Mouse (Mus musculus) kidney, postnatal 10 days (tissue): Measurements from ENCODE around the gene Myrip.
"Not testable (repeated sequence)": the region's sequence is repeated elsewhere in the genome, so short reads cannot be mapped to it uniquely, and the experiment has no call there.

Experiments used
- DNase-seq: peaks from one replicate; pipeline ENCODE4 v3.0.0; 2021; ENCODE audit warnings: mixed read lengths

Gene Myrip

GRCm38 (mm10) chr9:120301213-120301612 lies at the start of gene Myrip:
Myrip (plus strand) TSS chr9:120301513.
- not testable (repeated sequence) for DNase-seq

- peak; percentile 50 for DNase-seq
These were observed 41.5 kb upstream of the Myrip start for GRCm38 (mm10) chr9:120259805-120260204.

- DNase-seq, result no peak
These were observed 37.3 kb upstream of the Myrip start for GRCm38 (mm10) chr9:120263994-120264393.

DNA sequence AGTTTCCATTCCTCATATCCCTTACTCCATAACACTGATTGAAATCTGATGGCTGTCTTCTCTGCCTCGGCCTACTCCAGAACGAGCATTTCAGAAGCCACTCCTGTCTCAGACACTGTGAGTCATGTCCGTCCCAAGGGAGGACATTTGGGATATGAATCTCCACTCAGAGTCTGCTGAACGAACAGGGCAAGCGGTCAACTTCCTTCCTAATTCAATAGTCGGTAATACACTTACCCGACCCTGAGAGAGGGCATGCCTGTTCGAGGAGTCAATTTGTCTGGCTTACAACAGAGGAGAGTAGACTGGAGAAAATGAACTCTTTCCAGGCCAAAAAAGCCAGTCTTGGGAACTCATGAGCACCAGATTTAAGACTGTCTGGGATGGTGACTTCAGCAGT lies 28.2 kb upstream of the Myrip start:
- peak; percentile 46 for DNase-seq

DNA sequence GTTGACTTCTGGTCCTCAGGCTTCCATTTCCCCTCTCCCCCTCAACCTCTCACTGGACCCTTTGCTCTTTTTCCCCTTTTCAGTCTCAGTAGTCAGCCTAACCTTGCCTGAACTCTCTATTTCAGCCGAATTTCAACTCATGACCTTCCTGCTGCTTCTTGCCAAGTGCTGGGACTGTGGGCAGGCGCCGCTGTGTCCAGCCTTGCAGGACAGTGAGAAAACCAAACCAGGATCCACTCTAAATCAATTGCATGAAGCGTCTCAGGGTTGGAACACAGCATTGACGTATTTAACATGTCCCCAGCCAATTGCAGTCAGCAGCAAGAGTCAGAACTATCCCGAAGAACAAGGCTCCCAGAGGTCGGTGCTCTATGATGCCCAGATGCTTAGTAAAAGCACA lies 26.1 kb upstream of the Myrip start:
- DNase-seq, result peak; percentile 39

- no peak for DNase-seq
These were observed 20.2 kb upstream of the Myrip start for GRCm38 (mm10) chr9:120281147-120281546.

DNA sequence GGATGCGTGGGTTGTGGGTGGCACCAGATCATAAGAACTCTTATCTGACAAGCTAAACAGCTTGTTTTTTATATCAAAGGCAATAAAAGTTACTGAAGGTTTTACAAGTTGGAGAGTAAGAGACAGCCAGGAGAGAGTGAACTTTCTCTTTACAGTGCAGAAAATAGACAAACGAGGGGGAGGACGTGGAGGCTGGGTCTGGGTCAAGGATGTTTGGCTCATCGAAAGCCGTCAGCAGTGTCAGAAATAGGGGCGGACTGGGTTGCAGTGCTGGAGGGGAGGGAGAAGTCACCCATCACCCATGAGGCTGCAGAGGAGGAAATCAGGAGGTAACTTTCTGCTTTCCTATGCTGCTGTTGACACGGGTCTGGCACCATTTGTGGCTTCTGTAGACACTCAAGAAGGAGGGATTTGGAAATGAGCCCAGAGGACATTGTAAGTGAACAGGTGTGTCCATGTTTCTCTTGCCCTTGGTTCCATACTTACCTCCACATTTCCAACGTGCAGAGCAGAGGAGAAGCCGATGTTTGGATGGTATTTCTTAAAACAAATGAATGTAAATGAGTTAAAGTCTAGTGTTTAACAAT lies 18.8 kb upstream of the Myrip start:
- no peak for DNase-seq

DNA sequence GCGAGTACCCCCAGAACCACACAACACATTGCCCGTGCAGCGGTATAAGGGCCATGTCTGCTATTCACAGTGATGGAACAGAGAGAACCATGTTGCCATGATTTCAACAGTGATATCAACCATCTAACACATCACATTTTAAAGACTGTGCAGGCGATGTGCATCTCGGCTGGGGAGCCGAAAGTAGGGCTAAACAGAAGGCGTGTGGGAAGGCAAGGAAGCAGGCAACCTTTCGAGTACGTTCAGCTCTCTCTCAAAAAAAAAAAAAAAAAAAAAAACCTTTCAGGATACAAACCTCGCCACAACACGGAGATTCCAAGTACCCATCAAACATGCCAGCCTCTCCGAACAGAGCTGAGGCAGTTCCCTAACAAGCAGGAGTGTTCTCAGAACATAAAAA lies 17.8 kb upstream of the Myrip start:
- DNase-seq, result no peak

- DNase-seq, result no peak
These were observed 13.3 kb upstream of the Myrip start for GRCm38 (mm10) chr9:120288011-120288410.

DNA sequence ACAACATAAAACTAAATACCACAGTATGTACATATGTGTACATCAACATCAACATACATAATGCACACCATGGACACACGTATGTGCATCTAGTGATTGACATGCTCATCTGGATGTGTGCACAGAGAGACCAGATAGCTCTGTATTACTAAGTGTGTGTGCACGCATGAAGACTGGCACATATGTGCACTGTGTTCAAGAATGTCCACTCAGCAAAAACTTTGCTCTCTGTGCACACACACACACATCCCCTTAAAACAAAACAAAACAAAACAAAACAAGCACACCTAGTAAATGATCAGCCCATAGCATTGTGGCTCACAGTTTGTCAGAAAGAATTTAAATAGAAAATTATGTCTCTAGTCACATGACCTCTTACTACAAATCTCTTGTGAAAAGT lies 10.9 kb upstream of the Myrip start:
- no peak for DNase-seq

DNA sequence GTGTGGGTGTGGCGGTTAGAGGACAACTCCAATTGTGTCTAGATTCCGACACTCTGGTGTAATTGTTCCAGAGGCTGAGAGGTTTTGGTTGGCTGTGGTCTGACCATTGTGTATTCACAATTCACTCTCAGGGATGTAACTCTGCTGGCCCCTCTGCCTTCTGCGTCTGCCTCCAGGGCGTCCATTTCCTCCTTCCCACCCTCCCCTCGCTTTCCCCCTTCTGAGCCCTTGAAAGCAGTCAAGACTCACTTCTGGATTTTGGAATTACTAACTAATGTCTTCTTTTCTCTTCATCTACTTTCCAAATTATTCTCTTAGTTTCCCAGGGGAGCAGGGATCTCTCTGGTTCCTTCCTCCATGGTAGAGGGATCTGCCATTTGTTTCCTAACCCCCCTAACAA lies 8.8 kb upstream of the Myrip start:
- DNase-seq, result no peak

DNA sequence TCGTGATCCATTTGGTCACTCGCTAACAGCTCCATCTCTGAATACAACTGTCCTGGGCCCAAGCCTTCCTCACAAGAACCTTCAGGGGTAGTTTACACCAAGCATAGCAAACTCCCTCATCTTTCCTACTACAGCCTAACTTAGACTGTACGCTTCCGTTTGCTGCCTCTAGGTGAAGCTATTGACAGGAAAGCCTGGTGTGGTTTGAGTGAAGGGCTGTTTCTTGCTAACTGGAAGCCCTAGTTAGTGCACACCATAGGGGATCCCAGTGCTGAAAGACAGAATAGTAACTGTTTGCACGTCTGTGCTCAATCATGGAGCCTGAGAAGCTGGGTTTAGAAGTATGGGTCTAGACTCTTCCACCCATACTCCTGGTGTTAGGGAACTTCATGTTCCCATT lies 5.8 kb upstream of the Myrip start:
- peak; percentile 26 for DNase-seq

GRCm38 (mm10) chr9:120296938-120297337 lies 4.4 kb upstream of the Myrip start:
- no peak for DNase-seq

GRCm38 (mm10) chr9:120299429-120299828 lies 1.9 kb upstream of the Myrip start:
- no peak for DNase-seq

DNA sequence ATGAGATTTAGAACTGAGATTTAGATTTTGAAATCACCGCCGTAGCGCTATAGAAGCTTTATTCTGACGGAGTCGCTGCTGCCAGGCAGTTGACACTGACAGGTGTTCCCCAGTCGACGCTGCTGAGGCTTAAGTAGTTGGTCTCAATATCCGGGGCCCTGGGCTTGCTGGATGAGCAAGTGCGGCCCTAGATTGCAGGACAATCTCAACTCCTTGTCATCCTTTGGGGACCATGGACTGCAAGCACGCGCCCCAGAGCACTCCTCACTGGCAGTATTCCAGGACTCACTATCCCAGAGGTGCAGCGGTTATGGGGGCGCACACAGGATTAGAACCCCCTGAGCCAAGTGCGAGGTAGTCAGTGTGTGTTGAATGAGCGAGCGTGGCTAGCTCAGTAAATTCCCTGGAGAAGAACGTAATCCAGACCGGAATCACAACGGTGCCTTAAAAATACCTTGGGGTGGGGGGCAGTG lies 1.7 kb downstream of the Myrip start:
- no peak for DNase-seq

GRCm38 (mm10) chr9:120303453-120304299 lies 2.4 kb downstream of the Myrip start:
- peak; percentile 44 for DNase-seq

GRCm38 (mm10) chr9:120304300-120305137 lies 3.2 kb downstream of the Myrip start:
- DNase-seq, result peak; percentile 13

- no peak for DNase-seq
These were observed 13.9 kb downstream of the Myrip start for GRCm38 (mm10) chr9:120315171-120315570.

DNA sequence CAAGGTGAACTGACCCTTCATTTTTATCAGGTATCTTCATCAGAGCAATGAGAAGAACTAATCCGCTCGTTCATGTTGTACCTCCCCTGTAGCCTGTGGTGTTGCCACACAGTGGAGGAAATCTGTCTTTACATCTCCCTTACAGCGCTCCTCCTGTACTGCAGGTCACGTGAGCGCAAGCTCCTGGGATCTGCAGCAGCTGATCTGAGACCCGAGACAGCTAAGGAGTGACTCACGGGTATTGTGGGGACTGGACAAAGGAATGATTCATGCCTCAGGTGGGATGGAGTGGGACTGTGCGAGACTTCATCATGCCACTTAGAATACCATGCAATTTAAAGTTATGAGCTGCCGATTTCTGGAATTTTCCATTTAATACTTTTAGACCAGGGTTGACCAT lies 17.8 kb downstream of the Myrip start:
- no peak for DNase-seq

DNA sequence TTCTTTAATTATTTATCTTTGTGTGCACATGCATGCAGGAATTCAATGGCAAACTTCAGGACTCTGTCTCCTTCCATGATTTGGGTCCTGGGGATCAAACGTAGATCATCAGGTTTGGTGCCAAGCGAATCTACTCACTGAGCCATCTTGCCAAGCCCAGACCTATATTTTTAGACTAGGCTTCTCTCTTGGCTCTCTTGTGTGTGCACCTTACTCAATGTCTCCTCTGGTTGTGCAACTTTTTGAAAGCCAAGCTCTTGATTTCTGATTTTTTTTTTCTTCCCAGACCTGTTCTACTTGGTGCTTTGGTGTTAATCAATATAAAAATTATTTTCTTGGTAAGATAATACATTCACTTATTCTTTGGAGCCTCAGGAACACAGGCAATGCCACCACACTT lies 19.3 kb downstream of the Myrip start:
- DNase-seq, result no peak

- DNase-seq, result no peak
These were observed 21.6 kb downstream of the Myrip start for GRCm38 (mm10) chr9:120322702-120323426.

- not testable (repeated sequence) for DNase-seq
These were observed 29.7 kb downstream of the Myrip start for GRCm38 (mm10) chr9:120331048-120331447.

DNA sequence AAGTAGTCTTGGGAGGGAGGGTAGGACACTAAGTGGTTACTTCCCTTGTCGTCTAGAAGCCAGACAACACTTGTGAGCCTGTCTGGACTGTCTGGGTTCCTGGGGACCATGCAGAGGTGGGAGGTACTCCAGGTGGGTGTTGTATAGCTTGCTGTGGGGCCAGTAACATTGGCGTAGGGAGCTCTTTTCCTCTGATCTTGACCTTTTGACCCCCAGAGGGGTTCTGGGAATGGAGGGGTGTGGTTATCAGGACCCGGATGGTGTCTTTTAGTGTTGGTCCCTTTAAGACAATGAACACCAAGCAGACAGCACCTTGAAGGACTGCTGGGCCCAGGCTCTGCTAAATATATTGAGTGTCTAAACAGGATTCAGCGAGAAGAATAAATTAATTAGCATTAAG lies 36.9 kb downstream of the Myrip start:
- no peak for DNase-seq
